Mouse (Mus musculus) forebrain, embryonic 11.5 days (tissue): ENCODE results near the gene Tcerg1l. TPM values are rescaled to one million over a fixed set of nuclear protein-coding genes. Genes with fewer than 3 reads are reported as not detected.

Source experiments
- ATAC-seq: fragments of 200-750 bp; cut with Nextera tagmentation; replicated peaks from 2 replicates; pipeline ENCODE4 v1.8.0; 2017; ENCODE audit warnings: moderate TSS enrichment; ENCODE audit not compliant: low FRiP score
- DNase-seq: peaks from one replicate; pipeline ENCODE4 v3.0.0-alpha.2; 2017; ENCODE audit warnings: low spot score
- H3K27ac ChIP-seq: fragments of 300-500 bp; sonication (generic); 2 replicates; pipeline ENCODE4 v1.5.1; 2014; ENCODE audit warnings: low read depth, low read length
- H3K27me3 ChIP-seq: fragments of 300-500 bp; sonication (generic); 2 replicates; pipeline ENCODE4 v1.6.1; 2014; ENCODE audit warnings: mild to moderate bottlenecking, low read length, mixed read lengths; ENCODE audit not compliant: control insufficient read depth, insufficient read depth
- H3K36me3 ChIP-seq: fragments of 300-500 bp; sonication (generic); 2 replicates; pipeline ENCODE4 v1.6.1; 2014; ENCODE audit warnings: mild to moderate bottlenecking, low read length, moderate library complexity, mixed read lengths; ENCODE audit not compliant: control insufficient read depth, insufficient read depth
- H3K4me1 ChIP-seq: fragments of 300-500 bp; sonication (generic); replicated peaks from 2 replicates; pipeline ENCODE4 v1.6.1; 2014; ENCODE audit warnings: low read length, mixed read lengths; ENCODE audit not compliant: control insufficient read depth, insufficient read depth
- H3K4me2 ChIP-seq: fragments of 300-500 bp; sonication (generic); 2 replicates; pipeline ENCODE4 v1.6.1; 2014; ENCODE audit warnings: low read depth, mild to moderate bottlenecking, low read length, moderate library complexity, mixed read lengths; ENCODE audit not compliant: severe bottlenecking
- H3K4me3 ChIP-seq: fragments of 300-500 bp; sonication (generic); 2 replicates; pipeline ENCODE4 v1.5.1; 2014; ENCODE audit warnings: low read depth, low read length
- H3K9ac ChIP-seq: fragments of 300-500 bp; sonication (generic); 2 replicates; pipeline ENCODE4 v1.6.1; 2014; ENCODE audit warnings: low read length
- H3K9me3 ChIP-seq: fragments of 300-500 bp; sonication (generic); 2 replicates; pipeline ENCODE4 v1.6.1; 2016; ENCODE audit warnings: low read length, mixed read lengths; ENCODE audit not compliant: control insufficient read depth
- WGBS: fragments of 180-500 bp; shearing (Covaris S2); extraction: QIAGEN DNeasy Blood & Tissue Kit; methylation state at CpG from one replicate; pipeline ENCODE4 v1.1.7; 2014; 5-methylcytosine and 5-hydroxymethylcytosine counted together
- polyA plus RNA-seq: library from polyadenylated mRNA; unstranded; fragments of >200 nt; fragmentation: Nextera tagmentation; extraction: Ambion mirVana; gene quantifications from 2 replicates; pipeline ENCODE4 v1.2.1, GENCODE M21; 2014

Gene Tcerg1l
- polyA plus RNA-seq, 1 experiment from 2014 or later, result 2.4 TPM

GRCm38 (mm10) chr7:138271328-138271727 lies 126.2 kb downstream of the Tcerg1l start:
- no peak for DNase-seq
- 87% methylated on average over 7 of the region's 7 CpGs for WGBS

GRCm38 (mm10) chr7:138269386-138269785 lies 128.1 kb downstream of the Tcerg1l start:
- H3K27me3 ChIP-seq, result no peaks in the 10 kb centered on the region
- no peak overlapping the region for H3K9ac ChIP-seq
- DNase-seq (no peak), ATAC-seq (no peak)
- no peak overlapping the region for H3K27ac ChIP-seq
- H3K9me3 ChIP-seq, result no peaks in the 10 kb centered on the region
- 80% methylated on average over 8 of the region's 8 CpGs for WGBS
- H3K4me3 ChIP-seq, result no peak overlapping the region
- no peaks in the 10 kb centered on the region for H3K36me3 ChIP-seq
- no peak overlapping the region for H3K4me2 ChIP-seq
- no peaks in the 10 kb centered on the region; the same call in 1 of the 2 replicates for H3K4me1 ChIP-seq

More at GRCm38 (mm10) chr7:138271328-138271727, 126.2 kb downstream of the Tcerg1l start:
- ATAC-seq, result no peak
- Histone ChIP-seq H3K4me1 (no peaks in the 10 kb centered on the region; the same call in 1 of the 2 replicates), H3K9me3 (no peaks in the 10 kb centered on the region), H3K36me3 (no peaks in the 10 kb centered on the region), H3K9ac (no peak overlapping the region), H3K4me2 (no peak overlapping the region), H3K27ac (no peak overlapping the region), H3K27me3 (no peaks in the 10 kb centered on the region), H3K4me3 (no peak overlapping the region)

GRCm38 (mm10) chr7:138267976-138268646 lies 129.4 kb downstream of the Tcerg1l start:
- no peak for ATAC-seq
- 44% methylated on average over 5 of the region's 5 CpGs for whole genome bisulfite sequencing
- DNase-seq, result no peak

DNA sequence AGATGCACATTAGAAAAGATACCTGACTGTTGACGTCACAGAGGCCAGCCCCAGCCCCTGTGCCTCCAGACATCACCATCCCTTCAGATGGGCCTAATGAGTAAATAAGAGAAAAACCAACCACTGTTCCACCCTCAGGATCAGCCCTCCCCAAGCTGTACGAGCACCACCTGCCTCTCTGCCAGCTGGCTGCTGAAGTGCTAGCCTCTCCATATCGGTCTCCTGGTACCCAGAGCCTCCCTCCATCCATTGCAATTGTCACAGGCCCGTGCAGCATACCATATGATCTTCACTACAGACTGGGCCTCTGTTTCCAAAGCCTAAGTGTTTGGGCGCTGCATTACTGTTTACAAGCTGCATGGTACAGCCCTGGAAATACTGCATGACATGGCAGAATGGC lies 148.9 kb downstream of the Tcerg1l start:
- Histone ChIP-seq H3K36me3 (no peaks in the 10 kb centered on the region), H3K27me3 (no peaks in the 10 kb centered on the region), H3K9ac (no peak overlapping the region), H3K27ac (no peak overlapping the region), H3K9me3 (no peaks in the 10 kb centered on the region), H3K4me3 (no peak overlapping the region), H3K4me1 (no peaks in the 10 kb centered on the region), H3K4me2 (no peak overlapping the region)
- WGBS, result 87% methylated on average over 5 of the region's 5 CpGs
- DNase-seq, result no peak
- no peak for ATAC-seq

More at GRCm38 (mm10) chr7:138267976-138268646, 129.4 kb downstream of the Tcerg1l start:
- Histone ChIP-seq H3K36me3 (no peaks in the 10 kb centered on the region), H3K4me2 (no peak overlapping the region), H3K27me3 (no peaks in the 10 kb centered on the region), H3K27ac (no peak overlapping the region), H3K4me1 (no peaks in the 10 kb centered on the region; the same call in 1 of the 2 replicates), H3K9me3 (no peaks in the 10 kb centered on the region), H3K9ac (no peak overlapping the region), H3K4me3 (no peak overlapping the region)

GRCm38 (mm10) chr7:138248176-138248575 lies 149.4 kb downstream of the Tcerg1l start:
- H3K4me1 ChIP-seq, result no peaks in the 10 kb centered on the region
- H3K9ac ChIP-seq, result no peak overlapping the region
- H3K9me3 ChIP-seq, result no peaks in the 10 kb centered on the region
- no peak overlapping the region for H3K4me3 ChIP-seq
- DNase-seq (no peak), ATAC-seq (no peak)
- 70% methylated on average over 3 of the region's 3 CpGs for WGBS
- no peak overlapping the region for H3K4me2 ChIP-seq
- H3K36me3 ChIP-seq, result no peaks in the 10 kb centered on the region
- no peaks in the 10 kb centered on the region for H3K27me3 ChIP-seq
- no peak overlapping the region for H3K27ac ChIP-seq

- 59% methylated on average over 2 of the region's 2 CpGs for WGBS
- Histone ChIP-seq H3K4me1 (no peaks in the 10 kb centered on the region), H3K27ac (no peak overlapping the region), H3K9me3 (no peaks in the 10 kb centered on the region), H3K36me3 (no peaks in the 10 kb centered on the region), H3K9ac (no peak overlapping the region), H3K4me2 (no peak overlapping the region), H3K27me3 (no peaks in the 10 kb centered on the region), H3K4me3 (no peak overlapping the region)
- ATAC-seq (no peak), DNase-seq (no peak)
These were observed 150.8 kb downstream of the Tcerg1l start for GRCm38 (mm10) chr7:138246684-138247083.

DNA sequence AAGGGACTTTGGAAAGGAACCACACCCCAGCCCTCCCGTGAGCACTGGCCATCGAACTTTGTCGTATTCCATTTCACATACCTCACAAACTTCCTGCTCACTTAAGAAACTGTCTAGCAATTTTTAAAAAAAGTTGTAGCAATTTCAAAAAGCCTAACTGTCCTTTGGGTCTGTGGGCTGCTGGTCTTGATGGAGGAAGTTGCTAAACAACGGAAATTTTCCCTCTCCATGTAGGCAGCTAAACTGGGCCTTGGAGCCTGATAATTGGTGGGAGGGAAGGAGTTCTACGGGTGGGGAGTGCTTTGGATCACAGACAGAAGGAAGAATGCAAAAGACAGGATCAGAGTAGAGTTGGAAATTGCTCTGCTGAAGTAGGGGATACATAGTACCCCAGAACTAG lies 155.3 kb downstream of the Tcerg1l start:
- Histone ChIP-seq H3K27ac (no peak overlapping the region), H3K9ac (no peak overlapping the region), H3K4me1 (no peaks in the 10 kb centered on the region), H3K4me2 (no peak overlapping the region), H3K4me3 (no peak overlapping the region), H3K36me3 (no peaks in the 10 kb centered on the region), H3K27me3 (no peaks in the 10 kb centered on the region), H3K9me3 (no peaks in the 10 kb centered on the region)
- ATAC-seq (no peak), DNase-seq (no peak)
- 88% methylated on average over 5 of the region's 5 CpGs for WGBS

GRCm38 (mm10) chr7:138237708-138238225 lies 159.8 kb downstream of the Tcerg1l start:
- H3K36me3 ChIP-seq, result no peaks in the 10 kb centered on the region
- ATAC-seq, result no peak
- H3K9me3 ChIP-seq, result no peaks in the 10 kb centered on the region
- H3K4me2 ChIP-seq, result no peak overlapping the region
- 85% methylated on average over 5 of the region's 5 CpGs for WGBS
- no peak overlapping the region for H3K27ac ChIP-seq
- no peaks in the 10 kb centered on the region for H3K4me1 ChIP-seq
- H3K27me3 ChIP-seq, result no peaks in the 10 kb centered on the region
- H3K4me3 ChIP-seq, result no peak overlapping the region
- no peak overlapping the region for H3K9ac ChIP-seq
- no peak for DNase-seq

GRCm38 (mm10) chr7:138224252-138224651 lies 173.3 kb downstream of the Tcerg1l start:
- H3K4me1 ChIP-seq, result no peaks in the 10 kb centered on the region
- 75% methylated on average over 3 of the region's 3 CpGs for WGBS

More at GRCm38 (mm10) chr7:138224252-138224651, 173.3 kb downstream of the Tcerg1l start:
- Histone ChIP-seq H3K4me3 (no peak overlapping the region), H3K9ac (no peak overlapping the region), H3K27ac (no peak overlapping the region), H3K27me3 (no peaks in the 10 kb centered on the region), H3K9me3 (no peaks in the 10 kb centered on the region), H3K4me2 (no peak overlapping the region), H3K36me3 (no peaks in the 10 kb centered on the region)
- ATAC-seq, result no peak
- no peak for DNase-seq
